Mouse (Mus musculus): Measurements from ENCODE around the gene Sema4d.

DNA sequence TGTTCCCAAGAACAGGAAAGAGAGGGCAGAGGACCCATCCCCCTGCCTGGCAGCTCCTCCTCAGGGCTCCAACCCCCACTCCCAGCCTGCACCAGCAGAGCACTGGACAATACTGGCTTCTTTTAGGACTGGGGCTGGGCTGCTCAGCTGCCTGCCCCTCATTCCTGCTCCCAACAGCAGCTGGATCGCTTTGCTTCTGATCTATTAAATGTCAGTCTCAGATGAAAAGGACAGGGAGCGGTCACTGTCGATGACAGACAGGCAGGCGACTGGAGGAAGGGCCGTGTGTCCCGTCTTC, 40.4 kb downstream of the Sema4d start:
- TF ChIP-seq EP300 (IDR thresholded peaks at IDR 0.05; ENCODE audit: low read depth) (no peak), CTCF (IDR thresholded peaks at IDR 0.05; ENCODE audit: low read depth) (no peak)
